Mouse (Mus musculus) gonadal fat pad, adult 2 months (tissue): ENCODE data around the gene Rbm38. TPM values are rescaled to one million over a fixed set of nuclear protein-coding genes. Genes with fewer than 3 reads are reported as not detected.

ENCODE experiments used
- DNase-seq: peaks from one replicate; pipeline ENCODE4 v3.0.0-alpha.2; 2012; ENCODE audit warnings: low read depth
- polyA plus RNA-seq: library from polyadenylated mRNA; depleted of rRNA; stranded (reverse); fragments of >200 nt; gene quantifications from 2 replicates; pipeline ENCODE4 v1.2.3, GENCODE M21; 2012

Rbm38 gene
- polyA plus RNA-seq, 1 experiment: 56.0 TPM

DNA sequence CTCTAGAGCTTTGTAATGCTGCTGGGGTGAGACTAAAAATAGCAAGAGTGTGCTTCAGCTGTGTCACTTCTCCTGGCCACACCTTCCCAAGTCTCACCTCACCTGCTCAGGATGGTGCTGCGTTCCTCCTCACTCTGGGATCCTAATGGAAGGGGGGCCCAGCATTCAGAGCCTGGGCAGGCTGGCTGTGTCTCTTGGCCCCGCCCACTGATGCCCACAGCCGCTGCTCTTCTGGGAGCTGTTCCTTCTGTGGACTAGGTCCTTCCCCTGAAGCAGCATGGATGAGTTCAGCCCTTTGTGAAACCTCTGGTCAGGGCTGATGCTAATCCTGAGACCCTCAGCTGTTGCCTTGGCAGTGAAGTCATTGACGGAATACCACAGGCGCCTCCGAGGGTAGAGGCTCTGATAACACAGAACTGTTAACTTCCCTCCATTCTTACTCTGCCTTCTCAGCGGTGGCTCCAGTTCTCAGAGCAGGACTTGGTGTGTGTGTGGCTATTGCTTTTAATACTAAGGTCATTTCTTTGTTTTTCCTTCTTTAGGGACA lies 5.5 kb upstream of the Rbm38 start:
- no peak for DNase-seq

DNA sequence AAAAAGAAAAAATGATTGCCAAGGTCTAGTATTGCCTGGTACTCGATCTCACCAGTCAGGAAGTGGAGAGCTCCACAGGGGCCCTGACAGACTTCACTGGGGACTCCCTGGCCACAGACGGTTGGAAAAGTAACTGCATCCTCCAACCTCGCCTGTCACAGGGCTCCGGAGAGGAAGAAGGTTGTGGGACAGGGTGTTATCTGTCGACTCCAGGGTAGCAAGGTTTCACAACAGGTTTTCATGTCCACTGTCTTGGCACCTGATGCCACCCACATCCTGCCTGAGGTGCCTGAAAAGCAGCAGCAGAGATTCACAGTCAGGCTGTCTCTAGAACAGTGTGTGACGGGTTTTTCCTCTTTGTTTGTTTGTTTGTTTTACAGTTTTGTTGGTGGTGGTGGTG lies 2.4 kb upstream of the Rbm38 start:
- no peak for DNase-seq

- no peak for DNase-seq
Measured at GRCm38 (mm10) chr2:173018618-173019017, 1.7 kb upstream of the Rbm38 start.

- no peak for DNase-seq
Measured at GRCm38 (mm10) chr2:173019322-173019721, 976 bp upstream of the Rbm38 start.

DNA sequence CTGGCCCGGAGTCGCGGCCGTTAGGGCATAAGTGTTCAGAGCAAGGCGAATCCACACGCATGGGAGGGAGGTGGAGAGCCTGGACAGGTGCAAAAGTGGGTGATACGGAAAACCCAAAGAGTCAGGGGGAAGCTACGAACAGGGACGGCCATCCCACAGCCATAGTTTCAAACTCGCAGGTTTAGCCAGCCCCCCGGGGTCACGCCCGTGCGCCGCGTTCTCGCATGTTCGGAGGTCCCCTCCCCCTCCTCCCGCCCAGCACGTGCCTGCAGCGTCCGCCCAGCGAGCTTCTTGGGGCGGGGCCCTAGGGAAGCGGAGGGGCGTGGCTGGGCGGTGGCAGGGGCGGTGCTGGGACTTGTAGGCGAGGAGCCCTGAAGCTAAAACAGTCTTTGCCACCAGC lies 508 bp upstream of the Rbm38 start:
- DNase-seq: no peak

GRCm38 (mm10) chr2:173021633-173022055 lies 1.3 kb downstream of the Rbm38 start:
- no peak for DNase-seq

DNA sequence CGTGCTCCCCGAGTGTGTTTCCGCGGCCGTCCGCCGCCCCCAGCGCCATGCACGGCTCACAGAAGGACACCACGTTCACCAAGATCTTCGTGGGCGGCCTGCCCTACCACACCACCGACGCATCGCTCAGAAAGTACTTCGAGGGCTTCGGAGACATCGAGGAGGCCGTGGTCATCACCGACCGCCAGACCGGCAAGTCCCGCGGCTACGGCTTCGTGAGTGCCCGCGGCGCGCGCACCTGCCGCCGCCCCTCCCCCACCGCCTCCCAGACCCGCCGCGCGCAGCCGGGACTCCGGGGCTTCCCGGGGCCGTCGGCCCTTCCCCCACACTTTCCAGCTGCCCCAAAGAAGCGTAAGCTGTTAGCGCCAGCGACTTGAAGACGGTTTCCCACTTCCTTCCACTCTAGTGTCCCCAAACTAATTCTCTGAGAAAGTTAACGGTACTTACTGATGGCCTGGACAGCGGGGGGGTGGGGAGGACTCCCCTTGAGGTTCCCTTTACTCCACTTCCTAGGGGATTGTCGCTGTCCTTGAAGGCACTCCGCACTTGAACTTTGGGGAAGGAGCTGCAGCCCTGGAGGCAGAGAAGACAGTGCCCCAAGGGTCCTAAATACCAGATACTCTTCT lies 1.9 kb downstream of the Rbm38 start:
- DNase-seq: no peak

- no peak for DNase-seq
Measured at GRCm38 (mm10) chr2:173022813-173023212, 2.5 kb downstream of the Rbm38 start.

GRCm38 (mm10) chr2:173023371-173023851 lies 3.1 kb downstream of the Rbm38 start:
- DNase-seq: no peak

- DNase-seq: no peak
Measured at GRCm38 (mm10) chr2:173023966-173024365, 3.7 kb downstream of the Rbm38 start.

DNA sequence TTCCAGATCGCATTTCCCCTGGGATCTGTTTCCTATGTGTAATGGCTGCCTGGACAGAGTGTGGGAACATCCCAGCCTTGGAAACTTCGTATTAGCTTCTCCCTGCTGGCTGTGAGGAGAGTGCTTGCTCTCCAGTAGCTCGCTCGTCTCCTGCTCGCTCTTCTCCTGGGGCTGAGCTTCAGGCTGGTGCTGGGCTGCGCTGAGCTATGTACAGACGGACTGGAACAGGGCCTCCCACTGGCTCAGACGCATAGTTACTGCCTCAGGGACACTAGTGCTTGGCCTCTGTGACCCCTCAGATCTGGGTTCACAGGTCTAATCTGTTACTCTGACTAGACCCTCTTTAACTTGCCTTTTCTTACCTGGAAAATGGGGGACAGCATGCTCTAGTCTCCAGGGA lies 4.1 kb downstream of the Rbm38 start:
- DNase-seq: no peak

DNA sequence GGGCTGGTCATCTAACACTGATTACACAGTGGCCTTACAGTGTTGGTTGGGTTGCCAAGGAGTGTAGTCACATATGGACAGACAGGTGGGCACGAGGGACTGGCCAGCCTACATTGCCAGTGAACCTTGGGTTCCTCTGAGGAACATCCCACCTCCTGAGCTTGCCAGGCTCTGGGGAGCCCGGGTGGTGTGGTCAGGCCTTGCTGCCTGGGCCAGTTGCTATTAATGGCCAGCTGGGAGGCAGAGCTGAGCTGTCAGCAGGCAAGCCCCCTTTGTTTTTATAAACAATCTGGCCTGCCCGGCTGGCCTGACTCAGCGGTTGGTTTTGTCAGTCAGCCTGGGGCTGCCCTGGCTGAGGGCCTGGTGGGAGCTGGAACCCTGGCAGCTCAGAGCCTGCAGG lies 4.6 kb downstream of the Rbm38 start:
- no peak for DNase-seq

GRCm38 (mm10) chr2:173026286-173026685 lies 6.0 kb downstream of the Rbm38 start:
- no peak for DNase-seq

DNA sequence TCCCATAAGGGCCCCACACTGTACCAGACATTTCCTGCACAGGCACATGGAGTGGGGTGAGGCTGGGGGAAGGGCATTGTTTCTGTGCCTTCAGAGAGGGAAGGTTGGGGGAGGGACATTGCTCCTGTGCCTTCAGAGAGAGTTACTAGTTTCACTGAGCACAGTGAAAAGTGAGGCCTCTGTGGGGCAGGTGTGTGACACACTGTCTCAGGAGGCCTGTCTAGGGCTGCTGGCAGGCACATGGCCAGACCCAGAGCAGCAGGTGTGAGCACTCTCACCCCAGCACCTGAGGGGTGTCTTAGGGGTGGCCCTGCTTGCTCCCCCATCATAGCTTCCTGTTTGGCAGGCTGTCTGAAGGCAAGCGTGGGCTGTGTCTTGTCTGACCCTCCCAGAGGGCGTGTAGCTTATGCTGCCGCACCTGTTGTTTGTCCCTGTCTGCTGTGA lies 6.4 kb downstream of the Rbm38 start:
- no peak for DNase-seq

DNA sequence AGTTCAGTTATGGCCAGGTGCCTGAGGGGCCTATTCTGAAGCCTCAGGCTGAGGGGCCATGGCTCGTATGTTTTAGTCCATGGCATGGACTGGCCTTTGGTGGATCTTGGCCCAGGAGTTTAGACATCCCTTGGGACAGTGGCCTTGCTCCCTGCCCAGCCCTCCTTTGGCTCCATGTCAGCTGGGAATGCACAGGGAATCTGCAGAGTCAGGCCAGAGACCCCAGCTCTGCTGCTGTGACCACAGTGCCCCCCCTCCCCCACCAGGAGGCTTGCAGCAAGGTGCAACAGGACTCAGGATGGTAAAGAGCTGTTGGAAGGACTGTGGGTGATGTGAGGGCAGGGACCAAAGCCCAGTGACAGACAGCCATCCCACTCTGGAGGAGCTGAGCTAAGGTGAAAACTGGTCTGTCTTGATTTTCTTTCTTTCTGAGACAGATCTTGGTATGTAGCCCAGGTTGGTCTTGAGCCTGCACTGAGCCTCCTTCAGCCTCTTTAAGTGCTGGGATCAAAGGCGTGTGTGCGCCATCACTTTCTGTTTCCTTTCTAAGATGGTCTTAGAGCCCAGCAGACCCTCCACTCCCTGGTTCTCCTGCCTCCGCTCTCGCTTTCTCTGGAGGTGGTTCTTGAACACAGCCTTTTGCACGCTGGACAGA lies 7.0 kb downstream of the Rbm38 start:
- DNase-seq: no peak

- no peak for DNase-seq
Measured at GRCm38 (mm10) chr2:173027824-173028495, 7.7 kb downstream of the Rbm38 start.

GRCm38 (mm10) chr2:173028508-173029031 lies 8.3 kb downstream of the Rbm38 start:
- no peak for DNase-seq

DNA sequence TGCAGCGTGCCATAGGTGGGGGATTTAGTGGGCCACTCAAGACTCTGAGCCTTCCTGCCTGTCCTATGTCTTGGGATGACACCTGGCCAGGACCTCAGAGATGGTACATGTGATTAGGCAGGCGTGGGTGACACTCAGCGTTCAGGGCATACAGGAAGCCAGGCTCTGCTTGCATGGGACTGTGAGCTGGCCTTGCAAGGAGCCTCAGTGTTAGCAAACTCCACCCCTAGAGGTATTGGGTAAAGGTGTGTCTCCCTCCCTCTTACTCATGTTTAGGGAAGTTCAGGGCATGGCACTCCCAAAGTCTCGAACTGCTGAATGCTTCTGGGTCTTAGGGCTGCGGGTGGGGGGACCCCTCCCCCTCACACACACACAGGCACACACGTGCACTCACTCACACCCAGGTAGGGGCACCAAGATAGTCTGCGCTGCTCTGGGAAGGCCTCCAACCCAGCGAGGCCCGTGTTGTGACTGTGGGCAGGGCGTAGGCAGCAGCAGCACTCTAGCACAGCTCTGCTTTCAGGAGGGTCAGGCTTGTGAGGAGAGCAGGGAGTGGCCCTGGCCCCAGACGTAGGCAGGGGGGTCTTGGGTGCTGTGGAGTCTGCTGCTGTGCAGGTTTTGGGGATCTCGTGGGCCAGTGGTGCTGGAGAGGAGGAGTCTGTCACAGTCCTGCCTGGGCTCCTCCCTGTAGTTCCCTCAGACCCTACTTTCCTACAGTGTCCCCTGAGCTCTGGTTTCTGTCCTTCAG lies 10.5 kb downstream of the Rbm38 start:
- peak; percentile 61 for DNase-seq

DNA sequence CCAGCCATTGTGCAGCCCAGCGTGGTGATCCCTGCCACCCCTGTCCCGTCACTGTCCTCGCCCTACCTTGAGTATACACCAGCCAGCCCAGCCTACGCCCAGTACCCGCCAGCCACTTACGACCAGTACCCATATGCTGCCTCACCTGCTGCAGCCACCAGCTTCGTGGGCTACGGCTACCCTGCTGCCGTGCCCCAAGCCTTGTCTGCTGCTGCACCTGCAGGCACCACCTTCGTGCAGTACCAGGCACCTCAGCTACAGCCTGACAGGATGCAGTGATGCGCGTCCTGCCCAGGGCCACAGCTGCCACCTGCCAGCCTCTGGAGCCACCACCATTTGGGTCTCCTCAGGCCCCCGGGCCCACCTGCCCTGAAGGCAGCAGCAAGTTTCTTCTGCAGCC lies 13.2 kb downstream of the Rbm38 start:
- no peak for DNase-seq

DNA sequence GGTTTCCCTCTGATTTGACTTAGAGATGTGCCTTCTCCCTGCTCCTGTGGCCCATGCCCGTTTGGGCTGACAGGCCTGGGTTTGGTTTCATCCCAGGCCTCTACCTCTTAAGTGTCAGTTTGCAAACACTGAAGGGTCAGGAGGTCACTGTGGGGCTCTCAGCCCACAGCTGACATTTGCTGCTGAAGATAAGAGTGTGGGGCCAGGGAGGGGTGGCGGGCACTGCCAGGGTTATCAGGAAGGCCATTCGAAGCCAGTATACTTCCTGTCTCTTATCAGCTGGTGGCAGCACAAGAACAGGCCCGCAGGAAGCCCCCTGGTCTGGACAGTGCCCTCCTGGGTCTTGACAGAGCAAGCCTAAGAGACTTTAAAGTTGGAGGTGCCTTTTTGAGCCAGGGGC lies 14.7 kb downstream of the Rbm38 start:
- DNase-seq: no peak

- no peak for DNase-seq
Measured at GRCm38 (mm10) chr2:173035653-173036052, 15.4 kb downstream of the Rbm38 start.

GRCm38 (mm10) chr2:173036055-173036454 lies 15.8 kb downstream of the Rbm38 start:
- no peak for DNase-seq
